ENCODE assay signal across 8 mouse cellular contexts in genomic region chr8:120471166-120471565, GRCm38 (mm10).
DNase-seq lines count a peak whose midpoint lies in the region.

No protein-coding gene starts in this region.

- H3K27me3 ChIP-seq in hindbrain, embryonic 10.5 days (ENCODE audit: insufficient read depth, poor library complexity, severe bottlenecking) = peaks cover 32% of the 10 kb centered on the region

- no peaks in the 10 kb centered on the region for H3K36me3 ChIP-seq in hindbrain, embryonic 10.5 days

- peaks cover 94% of the 10 kb centered on the region for H3K4me1 ChIP-seq in hindbrain, embryonic 10.5 days (replicated peaks)

- 7% methylated on average over 7 of the region's 7 CpGs for WGBS in hindbrain, embryonic 10.5 days

- peak overlapping the region; percentile 51 for H3K27ac ChIP-seq in hindbrain, embryonic 10.5 days

- H3K4me3 ChIP-seq in hindbrain, embryonic 10.5 days = no peak overlapping the region

- peak; percentile 40 to 73 for DNase-seq in adrenal gland, adult (ENCODE audit: inconsistent age in 2 of 2, low spot score in 1 of 2)
- DNase-seq in adrenal gland, postnatal 25 days = no peak
- peak; percentile 52 for DNase-seq in right cerebral cortex, postnatal 14 days
- DNase-seq in right cerebral cortex, postnatal 25 days = no peak
- peak; percentile 63 for DNase-seq in hindbrain, embryonic 10.5 days (ENCODE audit: low spot score)
- DNase-seq in lung, postnatal 14 days = peak; percentile 74
- peak; percentile 60 to 74 for DNase-seq in spleen, postnatal 14 days (ENCODE audit: low spot score in 2 of 2)
- DNase-seq in layer of hippocampus, adult 8-10 months (ENCODE audit: low spot score in 2 of 2) = no peak

- no peaks in the 10 kb centered on the region for H3K9me3 ChIP-seq in hindbrain, embryonic 10.5 days

Comparison
In these comparisons a context has a peak if more than half of its experiments do, and no peak if none do; other contexts are left out.
1. DNase-seq: peak in adrenal gland, adult (2 of 2), right cerebral cortex, postnatal 14 days (single experiment), hindbrain, embryonic 10.5 days (single experiment), lung, postnatal 14 days (single experiment) and spleen, postnatal 14 days (2 of 2); none in adrenal gland, postnatal 25 days (single experiment), right cerebral cortex, postnatal 25 days (single experiment) and layer of hippocampus, adult 8-10 months (0 of 2).